Mouse (Mus musculus): ENCODE measurements around the gene Mettl14.
"Not testable (repeated sequence)": the region's sequence is repeated elsewhere in the genome, so short reads cannot be mapped to it uniquely, and the experiment has no call there.

Gene Mettl14

DNA sequence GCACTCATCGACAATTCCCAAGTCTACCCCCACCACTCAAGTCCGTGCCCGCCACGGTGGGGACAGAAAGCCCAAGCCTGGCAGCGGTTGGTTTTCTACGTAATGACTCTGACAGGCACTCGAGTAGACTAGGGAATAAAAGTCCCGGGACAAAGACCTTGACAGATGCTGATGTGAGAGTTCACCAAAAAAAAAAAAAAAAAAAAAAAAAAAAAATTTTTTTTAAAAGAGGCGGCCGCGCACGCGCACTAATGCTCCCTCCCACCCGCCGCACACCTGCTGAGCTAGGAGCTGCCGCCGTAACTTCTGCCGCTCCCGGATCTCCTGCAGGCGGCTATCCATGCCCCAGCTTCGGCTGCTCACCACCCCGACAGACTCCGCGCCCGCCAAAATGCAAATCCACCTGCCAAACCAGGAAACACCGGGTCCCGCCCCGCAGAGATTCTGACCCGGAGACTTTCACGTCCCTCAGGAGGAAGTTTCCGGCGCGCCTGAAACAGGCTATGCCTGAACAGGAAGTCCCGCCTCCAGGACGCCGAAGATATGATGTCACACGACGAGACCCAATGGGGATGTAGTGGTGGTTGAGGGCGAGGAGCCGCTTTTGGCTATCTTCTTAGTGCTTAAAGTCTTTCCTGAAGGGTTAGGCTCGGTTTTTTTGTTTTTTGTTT, at the start of gene Mettl14:
TSS of gene Mettl14 (minus strand) at position 623 of the 671 bp plus-strand sequence.
- DNase-seq (ENCODE audit: low spot score in 2 of 2): peak; percentile 96 to 98

DNA sequence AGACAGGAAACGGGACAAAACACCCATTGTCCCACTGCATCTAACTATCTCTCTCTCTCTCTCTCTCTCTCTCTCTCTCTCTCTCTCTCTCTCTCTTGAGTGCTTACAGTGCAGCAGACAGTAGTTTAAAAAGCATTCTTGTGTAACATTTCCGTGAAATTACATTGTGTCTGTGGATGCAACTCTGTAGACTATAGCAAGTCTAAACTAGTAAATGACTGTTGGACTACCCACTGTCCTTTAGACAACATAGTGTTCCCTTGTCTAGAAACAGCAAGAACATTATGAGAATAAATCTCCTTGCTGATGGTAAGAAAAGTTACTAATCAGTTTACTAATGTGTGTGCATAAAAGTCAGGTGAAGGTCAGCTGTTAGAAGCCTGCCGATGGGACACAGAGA, 47.5 kb upstream of the Mettl14 start:
- no peak for DNase-seq (ENCODE audit: low spot score in 2 of 2)

DNA sequence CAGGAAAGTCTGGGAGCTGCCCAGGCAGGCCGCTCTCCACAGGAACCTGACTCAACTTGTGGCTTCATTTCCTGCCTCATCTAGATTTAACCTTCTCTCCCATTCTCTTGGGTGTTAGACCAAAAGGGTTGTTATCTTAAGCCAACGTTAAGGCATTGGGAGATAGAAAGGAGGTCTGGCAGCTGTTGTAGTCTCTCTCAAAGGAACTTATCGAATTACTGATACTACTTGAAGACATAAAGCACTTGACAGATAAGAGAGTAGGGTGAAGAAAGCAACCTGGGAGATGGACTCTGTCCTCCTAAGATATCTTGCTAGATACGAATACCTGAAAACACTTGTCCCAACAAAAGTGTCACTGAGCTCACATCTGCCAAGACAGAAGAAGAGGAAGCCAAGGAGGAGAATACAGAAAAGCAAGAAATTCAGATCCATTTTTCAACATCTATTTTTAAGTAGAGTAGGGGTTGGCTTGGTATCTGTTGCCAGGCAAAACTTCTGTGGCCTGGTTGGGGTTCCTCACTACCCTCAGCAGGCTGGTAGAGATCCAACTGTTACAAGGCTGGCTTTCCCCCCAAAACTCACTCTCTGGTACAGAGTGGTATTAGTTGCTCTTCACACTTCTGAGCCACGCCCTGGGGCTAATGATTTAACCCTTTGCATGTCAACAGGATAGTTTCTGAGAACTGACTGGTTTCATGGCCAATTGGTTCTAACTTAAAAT, 46.2 kb upstream of the Mettl14 start:
- no peak for DNase-seq (ENCODE audit: low spot score in 2 of 2)

DNA sequence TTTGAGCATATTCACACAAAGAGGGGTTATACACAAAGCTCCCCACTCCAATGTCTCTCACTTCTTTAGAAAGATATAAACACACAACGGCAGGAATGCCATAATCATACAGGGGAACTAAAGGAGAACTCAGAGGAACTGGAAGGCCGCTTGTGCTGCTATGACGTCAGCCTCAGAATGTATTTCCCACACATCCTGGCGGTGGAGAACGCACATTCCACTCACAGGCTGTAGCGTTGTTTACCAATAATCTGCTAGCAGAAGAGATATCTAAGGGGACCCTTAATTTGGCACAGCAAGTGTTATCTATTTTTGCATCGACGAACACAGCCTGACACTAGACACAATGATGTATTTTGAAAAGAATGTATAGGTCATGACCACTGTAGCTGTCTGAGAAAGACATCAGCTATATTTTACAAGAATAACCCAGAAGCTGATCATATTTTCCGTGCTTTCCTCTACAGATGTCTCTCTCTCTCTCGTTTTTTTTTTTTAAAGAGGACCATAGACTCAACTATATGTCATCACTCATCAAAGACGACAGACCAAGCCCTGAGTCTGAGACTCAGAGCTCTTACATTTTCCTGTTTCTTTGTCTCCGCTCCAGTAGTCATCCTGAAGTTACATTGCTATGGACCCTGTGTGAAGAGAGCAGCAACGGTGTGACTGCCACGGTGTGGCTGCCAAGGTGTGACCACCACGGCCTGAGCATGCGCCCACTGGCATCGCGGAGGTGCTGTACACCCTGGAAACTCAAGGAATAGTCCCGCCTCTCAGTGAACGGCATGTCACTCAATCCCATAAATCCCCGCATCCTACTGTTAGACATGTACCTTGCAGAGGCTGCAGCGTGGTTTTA, 43.9 kb upstream of the Mettl14 start:
- DNase-seq (ENCODE audit: low spot score in 2 of 2): no peak

- DNase-seq (ENCODE audit: low spot score in 2 of 2): no peak
Measured at GRCm38 (mm10) chr3:123428005-123428404, 42.1 kb upstream of the Mettl14 start.

GRCm38 (mm10) chr3:123425647-123426046, 39.7 kb upstream of the Mettl14 start:
- no peak for DNase-seq (ENCODE audit: low spot score in 2 of 2)

DNA sequence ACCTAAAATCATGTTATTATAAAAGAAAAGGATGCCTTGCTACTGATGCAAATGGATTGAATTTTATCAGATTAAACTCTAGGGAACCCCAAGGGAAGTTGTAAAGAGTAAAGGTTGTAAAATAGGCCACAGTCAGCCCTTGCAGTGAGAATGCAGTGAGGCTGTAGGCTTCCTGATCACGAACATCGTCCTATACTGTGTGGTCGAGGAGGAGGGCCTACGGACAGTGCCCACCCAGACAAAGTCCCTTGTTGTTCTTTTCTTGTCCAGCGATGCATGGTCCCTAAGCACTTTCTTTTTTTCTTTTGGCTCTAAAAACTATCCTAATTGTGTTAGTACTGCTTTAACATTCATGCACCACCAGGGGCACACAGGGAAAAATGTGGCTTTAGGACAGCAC, 27.3 kb upstream of the Mettl14 start:
- DNase-seq (ENCODE audit: low spot score in 2 of 2): no peak

- DNase-seq (ENCODE audit: low spot score in 2 of 2): no peak
Measured at GRCm38 (mm10) chr3:123411821-123412578, 26.1 kb upstream of the Mettl14 start.

GRCm38 (mm10) chr3:123404945-123405344, 19.0 kb upstream of the Mettl14 start:
- no peak for DNase-seq (ENCODE audit: low spot score in 2 of 2)

GRCm38 (mm10) chr3:123397562-123398481, 11.9 kb upstream of the Mettl14 start:
- no peak for DNase-seq (ENCODE audit: low spot score in 2 of 2)

DNA sequence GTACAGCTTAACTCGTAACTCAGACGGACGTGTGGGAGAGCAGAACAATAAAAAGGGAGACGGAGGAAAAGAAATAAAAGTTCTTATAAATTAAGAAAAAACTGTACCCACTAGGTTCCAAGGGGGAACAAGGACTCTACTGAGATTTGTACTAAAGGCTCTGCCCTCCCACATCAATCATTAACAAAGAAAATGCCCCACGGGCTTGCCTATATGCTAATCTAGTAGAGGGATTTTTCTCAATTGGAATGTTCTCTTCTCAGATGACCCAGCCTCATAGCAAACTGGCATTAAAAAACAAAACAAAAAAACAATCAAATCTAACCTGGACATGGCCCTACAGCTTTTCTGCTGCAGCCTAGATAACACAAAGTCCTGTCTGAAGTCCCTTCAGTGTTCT, 9.7 kb upstream of the Mettl14 start:
- no peak for DNase-seq (ENCODE audit: low spot score in 2 of 2)

DNA sequence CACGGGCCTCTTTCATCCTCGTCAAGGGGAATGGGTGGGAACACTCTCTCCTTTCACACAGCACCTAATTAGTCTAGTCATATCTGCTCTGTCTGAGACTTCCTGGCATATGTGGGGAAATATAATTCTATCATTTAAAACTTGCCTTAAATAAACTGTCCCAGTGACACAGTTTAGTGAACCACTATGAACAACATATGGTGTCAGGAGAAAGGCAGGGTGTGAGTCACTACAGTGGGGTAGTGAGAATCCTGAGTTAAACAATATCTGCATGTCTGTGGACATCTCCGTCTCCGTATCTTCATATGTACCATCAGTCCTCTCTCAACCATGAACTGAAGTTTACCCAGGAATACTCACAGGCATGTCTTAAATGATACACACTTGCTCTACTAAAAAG, 5.3 kb upstream of the Mettl14 start:
- no peak for DNase-seq (ENCODE audit: low spot score in 2 of 2)

DNA sequence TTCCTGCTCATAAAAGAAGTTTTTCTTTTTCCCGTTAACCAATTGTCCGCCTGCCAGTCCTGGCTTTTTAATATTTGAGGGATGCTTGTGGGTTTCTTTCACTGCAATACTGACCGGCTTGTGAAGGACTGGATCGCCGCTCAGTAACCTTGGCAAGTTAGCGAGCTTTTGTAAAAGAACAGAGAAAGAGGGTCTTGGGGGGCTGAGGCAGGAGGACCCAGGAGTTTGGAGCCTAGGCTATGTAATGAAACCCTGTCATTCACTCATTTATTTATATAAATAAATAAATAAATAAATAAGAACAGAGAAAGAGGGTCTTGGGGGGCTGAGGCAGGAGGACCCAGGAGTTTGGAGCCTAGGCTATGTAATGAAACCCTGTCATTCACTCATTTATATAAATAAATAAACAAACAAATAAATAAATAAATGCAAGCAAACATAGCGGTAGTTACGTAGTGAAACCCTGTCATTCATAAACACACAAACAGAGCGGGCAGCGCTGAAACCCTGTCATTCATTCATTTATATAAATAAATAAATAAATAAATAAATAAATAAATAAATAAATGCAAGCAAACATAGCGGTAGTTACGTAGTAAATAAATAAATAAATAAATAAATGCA, 361 bp upstream of the Mettl14 start:
- not testable (repeated sequence) for DNase-seq (ENCODE audit: low spot score in 2 of 2)

DNA sequence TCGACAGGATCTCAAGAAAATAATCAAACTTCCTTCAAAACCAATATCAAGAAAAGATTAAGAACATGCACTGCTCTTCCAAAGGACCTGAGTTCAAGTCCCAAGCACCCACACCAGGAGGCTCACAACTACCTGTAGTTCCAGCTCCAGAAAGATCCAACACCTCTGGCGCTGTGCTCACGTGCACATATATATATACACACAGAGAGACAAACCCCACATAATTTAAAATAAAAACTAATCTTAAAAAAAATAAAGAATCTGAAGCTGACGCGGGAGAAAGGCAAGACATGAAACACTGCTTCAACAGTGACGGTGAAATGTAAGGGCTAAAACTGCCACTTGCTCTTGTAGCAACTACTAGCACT, 806 bp downstream of the Mettl14 start:
- no peak for DNase-seq (ENCODE audit: low spot score in 2 of 2)

DNA sequence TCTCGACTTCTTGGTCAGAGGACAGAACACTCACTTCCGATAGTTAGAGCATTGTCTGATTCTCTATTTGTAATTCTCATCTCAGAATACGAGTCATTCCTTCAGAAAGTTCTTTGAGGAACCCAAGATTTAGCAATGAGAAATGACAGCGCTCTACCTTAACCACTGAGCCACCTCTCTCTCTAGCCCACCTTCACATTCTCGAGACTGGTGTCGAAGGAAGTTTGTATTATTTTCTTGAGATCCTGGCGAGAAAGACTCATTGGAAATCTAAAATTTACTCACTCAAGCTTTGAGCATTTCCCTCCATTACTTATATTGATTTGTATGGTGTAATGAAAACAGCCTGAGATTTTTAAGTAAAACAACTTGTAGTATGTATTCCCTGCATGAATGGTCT, 1.5 kb downstream of the Mettl14 start:
- no peak for DNase-seq (ENCODE audit: low spot score in 2 of 2)

- DNase-seq (ENCODE audit: low spot score in 2 of 2): no peak
Measured at GRCm38 (mm10) chr3:123376562-123376961, 9.3 kb downstream of the Mettl14 start.

- peak in 1 of 2 experiments; percentile 15 for DNase-seq (ENCODE audit: low spot score in 2 of 2)
Measured at GRCm38 (mm10) chr3:123371766-123372535, 14.0 kb downstream of the Mettl14 start.

DNA sequence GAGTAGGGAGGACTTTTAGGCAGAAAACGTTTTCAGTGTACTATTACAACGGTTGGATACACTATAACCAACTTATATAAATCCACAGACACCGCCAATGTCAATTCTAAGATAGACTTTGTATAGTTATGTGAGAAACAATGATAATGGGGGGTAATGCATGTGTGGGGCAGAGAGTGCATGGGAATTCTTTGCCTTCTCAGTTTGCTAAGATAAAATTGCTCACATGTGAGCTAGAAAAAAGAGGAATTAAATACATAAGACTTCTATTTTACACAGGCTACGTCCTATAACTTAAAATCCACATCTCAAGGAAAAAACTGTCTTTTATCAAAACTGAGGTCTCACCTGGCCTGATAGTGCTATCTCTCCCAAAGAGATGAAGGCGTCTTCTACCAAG, 15.0 kb downstream of the Mettl14 start:
- DNase-seq (ENCODE audit: low spot score in 2 of 2): no peak

GRCm38 (mm10) chr3:123369161-123369560, 16.7 kb downstream of the Mettl14 start:
- no peak for DNase-seq (ENCODE audit: low spot score in 2 of 2)
